Comparison of ENCODE assay signal across 25 mouse cellular contexts in genomic region chr3:83808483-83808882, GRCm38 (mm10). TPM values are rescaled to one million over a fixed set of nuclear protein-coding genes. Genes with fewer than 3 reads are reported as not detected.
DNase-seq lines count a peak whose midpoint lies in the region; ATAC-seq and TF ChIP-seq lines count a peak whose summit lies in the region.
"Had no signal": no experiment of that assay in that cellular context is flagged by ENCODE, and none has a peak within 500 bp of the region (broad histone marks: within the 10 kb centered on the region; RNA-seq: fewer than 3 reads in every experiment).

No protein-coding gene starts in this region.

- H3K4me3 ChIP-seq in forebrain, embryonic 11.5 days (ENCODE audit: low read depth, low read length): no peak overlapping the region
- H3K4me3 ChIP-seq in forebrain, postnatal 0 days (ENCODE audit: low read depth, low read length): no peak overlapping the region
- no peak overlapping the region for H3K4me3 ChIP-seq in embryonic facial prominence, embryonic 13.5 days
- no peak overlapping the region for H3K4me3 ChIP-seq in limb, embryonic 13.5 days
- H3K4me3 ChIP-seq: embryonic facial prominence, embryonic 12.5 days; forebrain, embryonic 13.5 days; heart, embryonic 15.5 days; hindbrain, embryonic 13.5 days; liver, embryonic 12.5 days had no signal

- no peaks in the 10 kb centered on the region for H3K36me3 ChIP-seq in forebrain, embryonic 11.5 days (ENCODE audit: control insufficient read depth, insufficient read depth, low read length)
- no peaks in the 10 kb centered on the region for H3K36me3 ChIP-seq in forebrain, postnatal 0 days (ENCODE audit: insufficient read depth)
- no peaks in the 10 kb centered on the region for H3K36me3 ChIP-seq in embryonic facial prominence, embryonic 13.5 days
- no peaks in the 10 kb centered on the region for H3K36me3 ChIP-seq in limb, embryonic 13.5 days
- H3K36me3 ChIP-seq: embryonic facial prominence, embryonic 12.5 days; G1E; heart, embryonic 15.5 days; hindbrain, embryonic 13.5 days; liver, embryonic 12.5 days had no signal

- no peaks in the 10 kb centered on the region for H3K4me1 ChIP-seq in forebrain, embryonic 11.5 days (replicated peaks; ENCODE audit: control insufficient read depth, insufficient read depth, low read length)
- no peaks in the 10 kb centered on the region for H3K4me1 ChIP-seq in forebrain, postnatal 0 days (ENCODE audit: insufficient read depth)
- H3K4me1 ChIP-seq in embryonic facial prominence, embryonic 13.5 days: peaks cover 11% of the 10 kb centered on the region
- peaks cover 25% of the 10 kb centered on the region for H3K4me1 ChIP-seq in limb, embryonic 13.5 days
- H3K4me1 ChIP-seq: forebrain, embryonic 13.5 days; heart, embryonic 15.5 days; hindbrain, embryonic 13.5 days; liver, embryonic 12.5 days had no signal

- H3K9me3 ChIP-seq in forebrain, embryonic 11.5 days (ENCODE audit: control insufficient read depth, low read length): no peaks in the 10 kb centered on the region
- no peaks in the 10 kb centered on the region for H3K9me3 ChIP-seq in forebrain, postnatal 0 days (ENCODE audit: low read length)
- no peaks in the 10 kb centered on the region for H3K9me3 ChIP-seq in embryonic facial prominence, embryonic 13.5 days
- H3K9me3 ChIP-seq in limb, embryonic 13.5 days: no peaks in the 10 kb centered on the region
- H3K9me3 ChIP-seq: embryonic facial prominence, embryonic 12.5 days; forebrain, embryonic 13.5 days; G1E; heart, embryonic 15.5 days; hindbrain, embryonic 13.5 days; liver, embryonic 12.5 days had no signal

- 89% methylated on average over 12 of the region's 12 CpGs for WGBS in forebrain, embryonic 11.5 days
- 85% methylated on average over 12 of the region's 12 CpGs for WGBS in forebrain, postnatal 0 days
- 38% methylated on average over 12 of the region's 12 CpGs for WGBS in embryonic facial prominence, embryonic 13.5 days
- WGBS in limb, embryonic 13.5 days: 43% methylated on average over 12 of the region's 12 CpGs

- H3K4me2 ChIP-seq in forebrain, embryonic 11.5 days (ENCODE audit: low read depth, low read length, severe bottlenecking): no peak overlapping the region
- H3K4me2 ChIP-seq in forebrain, postnatal 0 days (ENCODE audit: low read depth): no peak overlapping the region
- H3K4me2 ChIP-seq in embryonic facial prominence, embryonic 13.5 days: 0 out of 2 replicates have a peak overlapping the region, but pooled peaks have one; percentile 11
- H3K4me2 ChIP-seq in limb, embryonic 13.5 days (replicated peaks): no peak overlapping the region
- H3K4me2 ChIP-seq: embryonic facial prominence, embryonic 12.5 days; forebrain, embryonic 13.5 days; heart, embryonic 15.5 days; hindbrain, embryonic 13.5 days; liver, embryonic 12.5 days had no signal

- peak; percentile 52 for DNase-seq in forebrain, embryonic 11.5 days (ENCODE audit: low spot score)
- DNase-seq in forebrain, postnatal 0 days: no peak
- peak; percentile 45 for DNase-seq in embryo, embryonic 10.5 days (ENCODE audit: low spot score)
- no peak for DNase-seq in layer of hippocampus, adult 8-10 months (ENCODE audit: low spot score in 2 of 2)
- DNase-seq: adrenal gland, adult 8-10 months; cerebellum, adult 8-10 months; cerebellum, postnatal 25 days; kidney, adult 11 months; kidney, postnatal 14 days; liver, postnatal 0 days; lung, postnatal 36 days; spleen, adult 18-20 months; thymus, postnatal 14 days had no signal

- H3K27ac ChIP-seq in forebrain, embryonic 11.5 days (ENCODE audit: low read depth, low read length): no peak overlapping the region
- no peak overlapping the region for H3K27ac ChIP-seq in forebrain, postnatal 0 days (ENCODE audit: low read depth, low read length)
- no peak overlapping the region for H3K27ac ChIP-seq in embryonic facial prominence, embryonic 13.5 days
- H3K27ac ChIP-seq in limb, embryonic 13.5 days: no peak overlapping the region
- H3K27ac ChIP-seq: embryonic facial prominence, embryonic 12.5 days; forebrain, embryonic 13.5 days; heart, embryonic 15.5 days; hindbrain, embryonic 13.5 days; liver, embryonic 12.5 days had no signal

- no peaks in the 10 kb centered on the region for H3K27me3 ChIP-seq in forebrain, embryonic 11.5 days (ENCODE audit: control insufficient read depth, insufficient read depth, low read length)
- H3K27me3 ChIP-seq in forebrain, postnatal 0 days (ENCODE audit: insufficient read depth, low read length): no peaks in the 10 kb centered on the region
- H3K27me3 ChIP-seq in embryonic facial prominence, embryonic 13.5 days: no peaks in the 10 kb centered on the region
- H3K27me3 ChIP-seq in limb, embryonic 13.5 days: no peaks in the 10 kb centered on the region
- H3K27me3 ChIP-seq: embryonic facial prominence, embryonic 12.5 days; forebrain, embryonic 13.5 days; heart, embryonic 15.5 days; hindbrain, embryonic 13.5 days; liver, embryonic 12.5 days had no signal

- no peak for TF ChIP-seq CTCF in forebrain, postnatal 0 days (IDR thresholded peaks at IDR 0.05; ENCODE audit: low read depth)

- no peak for ATAC-seq in forebrain, embryonic 11.5 days (replicated peaks; ENCODE audit: low FRiP score)
- ATAC-seq in forebrain, postnatal 0 days: no peak
- peak; percentile 32; the same call in 1 of the 2 replicates for ATAC-seq in embryonic facial prominence, embryonic 13.5 days (ENCODE audit: insufficient number of reproducible peaks, insufficient read depth, low FRiP score, low TSS enrichment, low read depth)
- peak; percentile 69; the same call in 1 of the 2 replicates for ATAC-seq in limb, embryonic 13.5 days (ENCODE audit: low FRiP score, low read depth)
- no peak for ATAC-seq in erythroblast, adult 5-6 weeks (replicated peaks; ENCODE audit: low FRiP score, poor library complexity, severe bottlenecking)
- ATAC-seq: forebrain, embryonic 13.5 days; liver, embryonic 12.5 days; liver, postnatal 0 days; midbrain, embryonic 16.5 days had no signal

- H3K9ac ChIP-seq in forebrain, embryonic 11.5 days (ENCODE audit: low read length): no peak overlapping the region
- no peak overlapping the region for H3K9ac ChIP-seq in forebrain, postnatal 0 days
- no peak overlapping the region for H3K9ac ChIP-seq in embryonic facial prominence, embryonic 13.5 days
- no peak overlapping the region for H3K9ac ChIP-seq in limb, embryonic 13.5 days
- H3K9ac ChIP-seq: embryonic facial prominence, embryonic 12.5 days; forebrain, embryonic 13.5 days; heart, embryonic 15.5 days; hindbrain, embryonic 13.5 days; liver, embryonic 12.5 days; liver, postnatal 0 days had no signal

RNA-seq across cellular contexts. Expression of gene Tlr2, which starts 33.1 kb away (rescaled TPM):
- 1.3 and 1.4 TPM in 2 replicates for polyA plus RNA-seq in forebrain, embryonic 11.5 days (2014; fragmentation: Nextera tagmentation; extraction: Ambion mirVana)
- 1.6 TPM in 2 replicates for total RNA-seq in forebrain, postnatal 0 days (2014; rRNA removed)
- polyA plus RNA-seq in forebrain, postnatal 0 days (2015; fragmentation: Nextera tagmentation; extraction: Ambion mirVana): 0.89 and 1.3 TPM in 2 replicates
- polyA plus RNA-seq in embryonic facial prominence, embryonic 13.5 days (2015; fragmentation: Nextera tagmentation; extraction: Ambion mirVana): 5.4 and 6.7 TPM in 2 replicates
- polyA plus RNA-seq in limb, embryonic 13.5 days (2015; fragmentation: Nextera tagmentation; extraction: Ambion mirVana): 7.4 and 8.2 TPM in 2 replicates
- 1 to 10 TPM in 3 of 4 experiments, under 1 TPM in 1; 0.47 to 7.3 (median 2.8) TPM for total RNA-seq in layer of hippocampus, adult 8-10 months (2022)
- total RNA-seq in erythroblast, adult 5-6 weeks (2015; ENCODE audit: low replicate concordance): 1.5 and 5.9 TPM in 2 replicates
- total RNA-seq in erythroblast, adult 5-6 weeks (2017; ENCODE audit: low replicate concordance): 4.4 and 5.6 TPM in 2 replicates
- polyA plus RNA-seq: G1E had no signal

RNA-seq across cellular contexts. Expression of gene Sfrp2, which starts 42.4 kb away (rescaled TPM):
- polyA plus RNA-seq in forebrain, embryonic 11.5 days (2014; fragmentation: Nextera tagmentation; extraction: Ambion mirVana): 102 and 107 TPM in 2 replicates
- total RNA-seq in forebrain, postnatal 0 days (2014; rRNA removed): 13.8 and 26.3 TPM in 2 replicates
- 20.1 and 24.2 TPM in 2 replicates for polyA plus RNA-seq in forebrain, postnatal 0 days (2015; fragmentation: Nextera tagmentation; extraction: Ambion mirVana)
- 326 and 399 TPM in 2 replicates for polyA plus RNA-seq in embryonic facial prominence, embryonic 13.5 days (2015; fragmentation: Nextera tagmentation; extraction: Ambion mirVana)
- 419 and 465 TPM in 2 replicates for polyA plus RNA-seq in limb, embryonic 13.5 days (2015; fragmentation: Nextera tagmentation; extraction: Ambion mirVana)
- total RNA-seq in layer of hippocampus, adult 8-10 months (2022): 1 to 10 TPM; 1.4 to 1.9 (median 1.6) TPM
- total RNA-seq in erythroblast, adult 5-6 weeks (2015; ENCODE audit: low replicate concordance): not detected in 2 replicates
- total RNA-seq in erythroblast, adult 5-6 weeks (2017; ENCODE audit: low replicate concordance): not detected in 2 replicates
- total RNA-seq: megakaryocyte-erythroid progenitor cell, adult 5-6 weeks; neutrophil, adult 5-6 weeks had no signal
- polyA plus RNA-seq: G1E had no signal

Comparison
In these comparisons a context has a peak if more than half of its experiments do, and no peak if none do; other contexts are left out.
1. DNase-seq: peak in forebrain, embryonic 11.5 days (single experiment) and embryo, embryonic 10.5 days (single experiment); none in forebrain, postnatal 0 days (single experiment) and layer of hippocampus, adult 8-10 months (0 of 2).
2. ATAC-seq: peak in embryonic facial prominence, embryonic 13.5 days (single experiment) and limb, embryonic 13.5 days (single experiment); none in forebrain, embryonic 11.5 days (single experiment), forebrain, postnatal 0 days (single experiment) and erythroblast, adult 5-6 weeks (single experiment).